Mouse (Mus musculus) ES-E14 (cell line): Measurements from ENCODE around the gene Acap3.

Experiments used
- CHD2 ChIP-seq: IDR thresholded peaks from 2 replicates; pipeline ENCODE4 v1.6.1; 2014; ENCODE audit warnings: mild to moderate bottlenecking, low read depth, low read length, inconsistent platforms
- HCFC1 ChIP-seq: IDR thresholded peaks from 2 replicates; pipeline ENCODE4 v1.6.1; 2012; ENCODE audit warnings: low read length, inconsistent platforms, borderline replicate concordance; ENCODE audit not compliant: insufficient read depth
- MAFK ChIP-seq: IDR thresholded peaks from 2 replicates; pipeline ENCODE4 v1.6.1; 2014; ENCODE audit warnings: mild to moderate bottlenecking, low read depth, low read length, inconsistent platforms; ENCODE audit not compliant: insufficient read depth
- ZC3H11A ChIP-seq: IDR thresholded peaks from 2 replicates; pipeline ENCODE4 v1.6.1; 2012; ENCODE audit warnings: low read depth, mild to moderate bottlenecking, inconsistent platforms, low read length, borderline replicate concordance
- ZNF384 ChIP-seq: IDR thresholded peaks from 2 replicates; pipeline ENCODE4 v1.6.1; 2012; ENCODE audit warnings: low read depth, low read length, inconsistent platforms

DNA sequence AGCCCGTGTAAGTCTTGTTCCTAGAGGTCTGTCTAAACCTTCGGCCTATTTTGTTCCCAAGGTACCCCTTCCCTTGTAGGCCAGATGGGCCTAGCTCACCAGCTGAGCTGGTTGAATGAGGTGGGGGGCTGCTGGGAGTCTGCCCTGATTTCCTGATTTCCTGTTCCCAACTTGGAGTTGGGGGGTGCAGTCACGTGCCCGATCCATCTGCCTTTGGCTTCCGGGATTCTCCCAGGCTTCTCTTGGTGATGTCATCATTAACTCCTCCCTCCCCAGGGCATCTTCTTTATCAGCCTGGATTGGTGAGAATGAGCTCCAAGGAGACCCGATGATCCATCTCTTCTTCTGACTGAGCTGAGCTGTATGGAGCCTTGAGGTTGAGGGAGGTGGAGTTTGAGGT lies 3.6 kb downstream of the Acap3 start:
- no peak for TF ChIP-seq ZC3H11A
- TF ChIP-seq CHD2: no peak
- no peak for TF ChIP-seq ZNF384
- TF ChIP-seq MAFK: no peak
- no peak for TF ChIP-seq HCFC1
